Mouse (Mus musculus): ENCODE measurements at regions not wholly inside any gene's neighbourhood (a gene's known extent, or its start where the extent isn't known, plus 50 kb on each side); places are given as distances from the start of the nearest gene placed in this dataset.

- TF ChIP-seq CTCF (IDR thresholded peaks at IDR 0.05; ENCODE audit: control insufficient read depth, insufficient read depth, insufficient replicate concordance, low read depth, low read length): no peak
- TF ChIP-seq POLR2A (IDR thresholded peaks at IDR 0.05; ENCODE audit: control insufficient read depth, low read depth, low read length): no peak
These were observed 291.5 kb downstream of the Rnf144b start for GRCm38 (mm10) chr13:47413940-47414339.
